Mouse (Mus musculus) neutrophil, adult 59 days (primary cell): ENCODE data around the gene Klhl6. TPM values are rescaled to one million over a fixed set of nuclear protein-coding genes. Genes with fewer than 3 reads are reported as not detected.

ENCODE experiments used
- total RNA-seq, 2 experiments: library from RNA; stranded (reverse); gene quantifications; 1 replicate in 1 of 2; 2 replicates in 1 of 2; pipeline ENCODE4 v1.2.4; 2023

Klhl6 gene
- 10 to 100 TPM; 78.8 to 82.6 TPM for total RNA-seq

DNA sequence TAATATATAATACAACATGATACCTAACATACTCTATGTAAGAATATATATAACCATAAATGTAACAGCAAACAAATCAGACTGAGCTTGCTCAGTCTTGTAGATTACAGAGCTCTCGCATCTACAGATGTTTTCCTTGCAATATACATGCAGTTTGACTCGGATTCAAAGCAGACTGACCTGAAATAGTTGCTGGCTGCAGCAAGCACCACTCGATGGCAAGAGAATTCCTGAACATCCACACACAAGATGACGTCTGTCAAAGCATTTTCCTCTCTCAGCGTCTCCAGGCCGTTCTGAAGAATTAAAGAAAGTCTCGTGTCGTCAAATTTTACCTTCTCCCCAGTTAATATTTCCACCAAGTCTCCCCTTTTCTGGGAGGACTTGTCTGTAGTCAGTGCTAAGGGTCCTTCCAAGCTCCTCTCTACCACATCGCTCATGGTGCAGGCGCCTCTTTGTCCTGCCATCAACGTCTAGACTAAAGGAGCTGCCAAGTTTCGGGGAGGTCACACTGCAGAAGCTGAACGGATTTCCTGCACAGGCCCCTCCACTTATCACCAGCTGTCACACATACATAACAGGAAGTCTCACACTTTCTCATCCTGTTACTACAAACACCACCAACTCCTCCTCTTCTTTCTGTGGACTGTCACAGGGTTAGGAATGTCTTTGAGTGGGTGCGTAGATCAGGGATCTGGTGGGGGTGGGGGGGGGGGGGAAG, at the start of gene Klhl6:
TSS of gene Klhl6 (minus strand) at position 501 of the 721 bp plus-strand sequence.

Other genes with a start within 250 kb of the Klhl6 start
- gene B3gnt5, start 222.8 kb downstream of the Klhl6 start, total RNA-seq, result 1 to 10 TPM; 4.1 to 5.4 TPM
- gene Klhl24, start 114.5 kb upstream of the Klhl6 start, total RNA-seq, result 100 to 1,000 TPM; 106 to 119 TPM
- gene Yeats2, start 158.0 kb upstream of the Klhl6 start, total RNA-seq, result 10 to 100 TPM; 27.2 to 27.3 TPM